Mouse (Mus musculus) liver, embryonic 16.5 days (tissue): ENCODE results near the gene C130032M10Rik. TPM values are rescaled to one million over a fixed set of nuclear protein-coding genes. Genes with fewer than 3 reads are reported as not detected.

Experiments
- ATAC-seq: fragments of 200-750 bp; cut with Nextera tagmentation; 2 replicates; pipeline ENCODE4 v1.8.0; 2017; ENCODE audit warnings: low read depth, mild to moderate bottlenecking, moderate number of reproducible peaks, moderate library complexity
- H3K27ac ChIP-seq: fragments of 300-500 bp; sonication (generic); 2 replicates; pipeline ENCODE4 v1.5.1; 2014; ENCODE audit warnings: mild to moderate bottlenecking, low read length
- H3K27me3 ChIP-seq: fragments of 300-500 bp; sonication (generic); 2 replicates; pipeline ENCODE4 v1.6.1; 2014; ENCODE audit warnings: low read depth, low read length, mixed read lengths; ENCODE audit not compliant: control insufficient read depth, insufficient read depth
- H3K36me3 ChIP-seq: fragments of 300-500 bp; sonication (generic); 2 replicates; pipeline ENCODE4 v1.6.1; 2014; ENCODE audit warnings: mild to moderate bottlenecking; ENCODE audit not compliant: control insufficient read depth, insufficient read depth
- H3K4me1 ChIP-seq: fragments of 300-500 bp; sonication (generic); 2 replicates; pipeline ENCODE4 v1.6.1; 2014; ENCODE audit warnings: low read depth, low read length, mixed read lengths; ENCODE audit not compliant: control insufficient read depth
- H3K4me2 ChIP-seq: fragments of 300-500 bp; sonication (generic); 2 replicates; pipeline ENCODE4 v1.6.1; 2014; ENCODE audit warnings: low read depth, low read length, mixed read lengths
- H3K4me3 ChIP-seq: fragments of 300-500 bp; sonication (generic); 2 replicates; pipeline ENCODE4 v1.5.1; 2014; ENCODE audit warnings: low read depth, mild to moderate bottlenecking, low read length
- H3K9ac ChIP-seq: fragments of 300-500 bp; sonication (generic); 2 replicates; pipeline ENCODE4 v1.6.1; 2014; ENCODE audit warnings: low read depth, low read length
- H3K9me3 ChIP-seq: fragments of 300-500 bp; sonication (generic); replicated peaks from 2 replicates; pipeline ENCODE4 v1.6.1; 2016; ENCODE audit warnings: low read length; ENCODE audit not compliant: control insufficient read depth
- WGBS: fragments of 180-500 bp; shearing (Covaris S2); extraction: QIAGEN DNeasy Blood & Tissue Kit; methylation state at CpG from one replicate; pipeline ENCODE4 v1.1.7; 2014; ENCODE audit not compliant: insufficient replicate concordance; 5-methylcytosine and 5-hydroxymethylcytosine counted together
- polyA plus RNA-seq: library from polyadenylated mRNA; unstranded; fragments of >200 nt; fragmentation: Nextera tagmentation; extraction: Ambion mirVana; gene quantifications from 2 replicates; pipeline ENCODE4 v1.2.1, GENCODE M21; 2015

Gene C130032M10Rik
- polyA plus RNA-seq, 1 experiment from 2014 or later = not detected

DNA sequence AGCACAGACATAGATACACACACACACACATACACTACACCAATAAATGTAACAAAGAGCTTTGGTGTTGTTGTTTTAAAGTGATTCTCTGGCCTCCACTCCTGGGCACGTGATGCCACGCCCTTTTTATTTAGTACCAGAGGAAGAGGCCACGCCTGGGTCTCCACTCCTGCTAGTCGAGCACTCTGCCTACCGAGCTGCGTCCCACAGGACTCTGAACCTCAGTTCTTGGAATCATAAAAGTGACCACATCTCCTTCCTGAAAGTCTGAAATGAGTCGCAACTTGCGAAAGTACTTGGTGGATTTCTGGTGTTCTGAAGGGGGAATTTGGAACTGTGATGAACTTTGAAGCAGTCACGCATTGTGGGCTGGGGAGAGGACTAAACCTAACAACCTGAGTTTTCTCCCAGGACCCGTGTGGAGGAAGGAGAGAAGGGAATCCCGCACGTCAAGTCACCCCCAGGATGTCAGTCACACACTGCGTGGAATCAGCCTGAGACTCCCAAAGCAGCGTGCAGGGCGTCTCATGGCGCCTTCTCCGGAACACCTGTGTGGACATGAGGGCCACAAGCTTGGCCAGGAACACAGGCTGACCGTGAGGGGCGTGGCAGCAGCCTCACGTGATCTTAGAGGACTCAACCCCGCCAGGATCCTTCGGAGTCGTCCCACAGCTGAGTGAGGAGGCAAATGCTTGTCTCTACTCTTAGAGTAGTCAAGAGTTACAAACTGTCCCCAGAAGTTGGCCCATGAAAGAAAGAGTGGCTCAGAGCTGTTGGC lies 27.8 kb upstream of the C130032M10Rik start:
- no peak for ATAC-seq
- Histone ChIP-seq H3K4me3 (no peak overlapping the region), H3K36me3 (no peaks in the 10 kb centered on the region), H3K9me3 (no peaks in the 10 kb centered on the region), H3K4me2 (no peak overlapping the region), H3K27me3 (no peaks in the 10 kb centered on the region), H3K9ac (no peak overlapping the region), H3K27ac (no peak overlapping the region), H3K4me1 (no peaks in the 10 kb centered on the region)
- WGBS = 56% methylated on average over 23 of the region's 23 CpGs

GRCm38 (mm10) chr9:114496469-114496868 lies 19.0 kb upstream of the C130032M10Rik start:
- Histone ChIP-seq H3K27me3 (no peaks in the 10 kb centered on the region), H3K36me3 (no peaks in the 10 kb centered on the region), H3K9me3 (no peaks in the 10 kb centered on the region), H3K4me1 (no peaks in the 10 kb centered on the region), H3K4me2 (no peak overlapping the region), H3K27ac (no peak overlapping the region), H3K9ac (no peak overlapping the region), H3K4me3 (no peak overlapping the region)
- WGBS = 59% methylated on average over 7 of the region's 7 CpGs
- ATAC-seq = no peak

- Histone ChIP-seq H3K4me1 (peaks cover 6% of the 10 kb centered on the region), H3K36me3 (no peaks in the 10 kb centered on the region), H3K4me2 (no peak overlapping the region), H3K9me3 (no peaks in the 10 kb centered on the region), H3K4me3 (no peak overlapping the region), H3K27ac (no peak overlapping the region), H3K27me3 (no peaks in the 10 kb centered on the region), H3K9ac (no peak overlapping the region)
- 0 out of 2 replicates have a peak, but pooled peaks have one; percentile 32 for ATAC-seq
- 5% methylated on average over 11 of the region's 11 CpGs for WGBS
Observed at GRCm38 (mm10) chr9:114498218-114498617, 17.3 kb upstream of the C130032M10Rik start.

DNA sequence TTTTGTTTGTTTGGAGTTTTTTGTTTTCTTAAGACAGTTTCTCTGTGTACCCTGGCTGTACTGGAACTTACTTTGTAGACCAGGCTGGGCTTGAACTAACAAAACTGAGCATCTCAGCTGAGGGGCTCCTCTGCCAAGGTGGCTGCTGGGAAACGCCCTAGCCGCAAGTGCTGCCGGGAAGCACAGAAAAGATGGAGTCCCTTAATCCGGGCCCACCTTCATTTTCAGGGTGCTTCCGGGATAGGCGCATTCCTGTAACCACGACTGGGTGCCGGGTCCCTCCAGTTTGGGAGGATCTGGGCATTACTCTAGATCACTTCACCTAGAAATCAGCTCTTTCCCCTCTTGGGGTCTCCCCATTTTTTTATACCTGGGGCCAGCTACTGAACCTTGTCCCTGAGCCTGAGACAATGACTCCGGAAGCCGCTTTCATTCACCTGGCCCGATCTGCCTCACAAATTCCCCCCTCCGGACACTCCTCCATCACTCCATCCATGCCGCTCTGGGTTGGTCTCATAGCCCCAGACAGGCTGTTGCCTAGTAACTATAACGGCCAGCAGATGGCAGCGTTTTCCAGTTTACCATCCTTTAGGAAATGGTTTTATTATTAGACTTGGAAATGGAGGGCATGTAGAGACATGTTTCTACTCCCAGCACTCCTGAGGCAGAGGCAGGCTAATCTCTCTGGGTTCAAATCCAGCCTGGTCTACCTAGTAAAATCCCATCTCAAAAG lies 15.5 kb upstream of the C130032M10Rik start:
- 14% methylated on average over 15 of the region's 15 CpGs for WGBS
- H3K9me3 ChIP-seq = no peaks in the 10 kb centered on the region
- ATAC-seq = no peak
- no peak overlapping the region for H3K9ac ChIP-seq
- H3K36me3 ChIP-seq = no peaks in the 10 kb centered on the region
- H3K27me3 ChIP-seq = no peaks in the 10 kb centered on the region
- peaks cover 6% of the 10 kb centered on the region for H3K4me1 ChIP-seq
- no peak overlapping the region for H3K4me2 ChIP-seq
- H3K27ac ChIP-seq = no peak overlapping the region
- no peak overlapping the region for H3K4me3 ChIP-seq

DNA sequence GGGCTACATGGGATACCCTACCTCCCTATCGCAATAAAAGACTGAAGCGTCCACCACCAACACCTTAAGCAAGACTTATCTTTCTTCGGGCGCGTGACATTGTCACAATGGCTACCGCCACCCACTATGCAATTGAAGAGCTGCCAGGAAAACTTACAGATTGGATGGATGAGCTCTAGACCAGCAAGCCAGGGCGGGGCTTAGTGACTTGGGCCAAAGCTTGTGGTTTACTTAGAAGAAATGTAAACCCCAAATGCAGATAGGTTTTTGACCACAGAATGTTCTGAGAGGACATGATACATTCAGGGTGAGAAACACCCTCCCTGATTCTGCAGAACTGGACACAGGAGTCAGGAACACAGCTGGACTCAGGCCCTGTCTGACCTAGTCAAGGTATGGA lies 14.4 kb upstream of the C130032M10Rik start:
- Histone ChIP-seq H3K4me2 (no peak overlapping the region), H3K27ac (no peak overlapping the region), H3K4me1 (peaks cover 6% of the 10 kb centered on the region), H3K4me3 (no peak overlapping the region), H3K9me3 (no peaks in the 10 kb centered on the region), H3K9ac (no peak overlapping the region), H3K27me3 (no peaks in the 10 kb centered on the region), H3K36me3 (no peaks in the 10 kb centered on the region)
- 21% methylated on average over 7 of the region's 7 CpGs for WGBS
- no peak for ATAC-seq

DNA sequence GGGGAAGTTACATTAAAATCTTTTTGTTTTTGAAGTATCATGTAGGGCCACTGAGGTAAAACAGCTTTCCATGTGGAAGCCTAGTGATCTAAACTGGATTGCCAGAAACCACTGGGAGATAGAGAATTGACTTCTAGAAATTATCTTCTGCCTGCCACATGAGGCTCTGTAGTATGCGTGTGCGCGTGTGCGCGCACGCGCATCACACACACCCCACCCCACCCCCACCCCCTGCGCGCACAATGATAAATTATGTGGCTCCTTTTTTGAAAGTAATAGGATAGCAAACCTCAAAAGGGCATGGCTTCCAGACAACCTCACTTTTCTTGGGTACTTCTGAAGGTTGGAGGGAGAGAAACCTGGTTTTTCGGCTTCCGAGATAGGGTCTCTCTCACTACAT lies 13.6 kb upstream of the C130032M10Rik start:
- Histone ChIP-seq H3K4me3 (no peak overlapping the region), H3K4me1 (peaks cover 6% of the 10 kb centered on the region), H3K9ac (no peak overlapping the region), H3K4me2 (no peak overlapping the region), H3K36me3 (no peaks in the 10 kb centered on the region), H3K27ac (no peak overlapping the region), H3K27me3 (no peaks in the 10 kb centered on the region), H3K9me3 (no peaks in the 10 kb centered on the region)
- 58% methylated on average over 11 of the region's 11 CpGs for WGBS
- no peak for ATAC-seq

DNA sequence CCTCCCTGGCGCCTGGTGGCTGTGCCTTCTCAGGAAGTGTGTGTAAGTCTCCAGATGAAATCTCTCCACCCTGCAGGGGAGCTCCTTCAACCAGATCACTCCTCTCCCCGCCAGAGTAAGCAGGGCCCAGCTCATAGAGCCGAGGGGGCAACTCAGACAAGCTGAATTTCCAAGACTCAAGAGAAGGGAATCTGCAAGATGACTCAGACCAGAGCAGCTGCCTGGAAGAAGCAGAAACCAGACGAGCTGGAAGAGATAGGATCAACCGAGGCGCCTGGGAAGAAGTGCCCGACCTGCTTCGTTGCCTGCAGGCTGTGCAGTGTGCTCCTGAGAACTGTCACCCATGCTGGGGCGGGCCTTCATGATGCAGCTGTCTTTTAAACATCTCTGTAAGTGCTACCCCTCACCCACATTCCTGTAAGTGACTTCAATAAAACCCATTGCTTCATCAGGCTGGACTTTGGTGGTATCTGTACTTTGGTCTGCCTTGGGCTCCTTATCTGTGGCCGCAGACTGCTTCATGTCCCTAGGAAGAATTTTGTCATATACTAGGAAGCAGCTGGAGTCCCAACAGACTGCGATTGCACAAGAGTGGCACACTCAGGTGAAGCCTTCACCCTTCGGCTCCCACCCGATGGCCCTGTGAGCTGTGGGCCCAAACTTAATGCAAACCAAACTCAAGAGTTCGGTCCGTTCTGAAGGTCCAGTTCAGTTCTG lies 12.6 kb upstream of the C130032M10Rik start:
- no peak overlapping the region for H3K4me2 ChIP-seq
- H3K27ac ChIP-seq = no peak overlapping the region
- ATAC-seq = peak; percentile 37

GRCm38 (mm10) chr9:114504816-114505215 lies 10.7 kb upstream of the C130032M10Rik start, which contains the start of gene Ccr4:
Gene Ccr4 (minus strand): TSS chr9:114504916.
- Histone ChIP-seq H3K4me3 (no peak within 1 kb of the TSS), H3K27ac (no peak within 1 kb of the TSS), H3K36me3 (no peaks in the 10 kb centered on the region), H3K9me3 (no peaks in the 10 kb centered on the region), H3K4me2 (no peak within 1 kb of the TSS), H3K4me1 (peaks cover 6% of the 10 kb centered on the region), H3K27me3 (no peaks in the 10 kb centered on the region), H3K9ac (no peak within 1 kb of the TSS)
- WGBS = 76% methylated on average over 9 of the region's 9 CpGs
- ATAC-seq = no peak

More for the DNA sequence above, 12.6 kb upstream of the C130032M10Rik start:
- 18% methylated on average over 15 of the region's 15 CpGs for WGBS
- no peaks in the 10 kb centered on the region for H3K9me3 ChIP-seq
- no peaks in the 10 kb centered on the region for H3K27me3 ChIP-seq
- H3K36me3 ChIP-seq = no peaks in the 10 kb centered on the region
- peaks cover 6% of the 10 kb centered on the region for H3K4me1 ChIP-seq
- H3K9ac ChIP-seq = no peak overlapping the region
- H3K4me3 ChIP-seq = no peak overlapping the region
